Mouse (Mus musculus): Measurements from ENCODE around the gene Srp14.

GRCm38 (mm10) chr2:118461480-118462165 lies 17.9 kb downstream of the Srp14 start:
- TF ChIP-seq CTCF (IDR thresholded peaks at IDR 0.05; ENCODE audit: extremely low read depth, insufficient read depth, low read length): no peak
- TF ChIP-seq POLR2A (IDR thresholded peaks at IDR 0.05; ENCODE audit: extremely low read depth, insufficient read depth, low read length): no peak
